Mouse (Mus musculus): ENCODE data around the gene Pnkp.
A peak's percentile ranks its signal among the peaks of the same experiment; 100 is the strongest.

Pnkp gene

GRCm38 (mm10) chr7:44857042-44857552 is at the start of gene Pnkp:
TSS of gene Pnkp (plus strand) at chr7:44857139.
- DNase-seq (ENCODE audit: low read depth, low spot score) = peak; percentile 77

GRCm38 (mm10) chr7:44808927-44809326 is 48.0 kb upstream of the Pnkp start:
- DNase-seq (ENCODE audit: low read depth, low spot score) = no peak

GRCm38 (mm10) chr7:44809466-44809865 is 47.5 kb upstream of the Pnkp start:
- DNase-seq (ENCODE audit: low read depth, low spot score) = no peak

GRCm38 (mm10) chr7:44810365-44810764 is 46.6 kb upstream of the Pnkp start:
- DNase-seq (ENCODE audit: low read depth, low spot score) = no peak

GRCm38 (mm10) chr7:44810819-44811557 is 46.0 kb upstream of the Pnkp start:
- DNase-seq (ENCODE audit: low read depth, low spot score) = no peak

GRCm38 (mm10) chr7:44812651-44813325 is 44.2 kb upstream of the Pnkp start:
- DNase-seq (ENCODE audit: low read depth, low spot score) = no peak

- DNase-seq (ENCODE audit: low read depth, low spot score) = no peak
Observed at GRCm38 (mm10) chr7:44813985-44814384, 43.0 kb upstream of the Pnkp start.

- no peak for DNase-seq (ENCODE audit: low read depth, low spot score)
Observed at GRCm38 (mm10) chr7:44814423-44814822, 42.5 kb upstream of the Pnkp start.

GRCm38 (mm10) chr7:44814952-44815553 is 41.9 kb upstream of the Pnkp start:
- DNase-seq (ENCODE audit: low read depth, low spot score) = no peak

- DNase-seq (ENCODE audit: low read depth, low spot score) = peak; percentile 99
Observed at GRCm38 (mm10) chr7:44815721-44816469, 41.0 kb upstream of the Pnkp start, which contains the start of the genes Nup62 and Il4i1. TSS of gene Nup62 (plus strand) at chr7:44816088. TSS of gene Il4i1 (plus strand) at chr7:44816387.

- no peak for DNase-seq (ENCODE audit: low read depth, low spot score)
Observed at GRCm38 (mm10) chr7:44816470-44817021, 40.4 kb upstream of the Pnkp start, which contains the start of gene Atf5. TSS of gene Atf5 (minus strand) at chr7:44816658.

GRCm38 (mm10) chr7:44817441-44817840 is 39.5 kb upstream of the Pnkp start:
- DNase-seq (ENCODE audit: low read depth, low spot score) = no peak

GRCm38 (mm10) chr7:44818164-44818563 is 38.8 kb upstream of the Pnkp start:
- DNase-seq (ENCODE audit: low read depth, low spot score) = no peak

- no peak for DNase-seq (ENCODE audit: low read depth, low spot score)
Observed at GRCm38 (mm10) chr7:44818751-44819235, 38.1 kb upstream of the Pnkp start.

- DNase-seq (ENCODE audit: low read depth, low spot score) = no peak
Observed at GRCm38 (mm10) chr7:44819391-44819790, 37.5 kb upstream of the Pnkp start.

- DNase-seq (ENCODE audit: low read depth, low spot score) = no peak
Observed at GRCm38 (mm10) chr7:44819863-44820262, 37.1 kb upstream of the Pnkp start.

GRCm38 (mm10) chr7:44820525-44820924 is 36.4 kb upstream of the Pnkp start:
- no peak for DNase-seq (ENCODE audit: low read depth, low spot score)

GRCm38 (mm10) chr7:44821666-44822448 is 35.1 kb upstream of the Pnkp start:
- DNase-seq (ENCODE audit: low read depth, low spot score) = no peak

GRCm38 (mm10) chr7:44823409-44823808 is 33.5 kb upstream of the Pnkp start:
- DNase-seq (ENCODE audit: low read depth, low spot score) = no peak

GRCm38 (mm10) chr7:44824872-44825271 is 32.1 kb upstream of the Pnkp start:
- DNase-seq (ENCODE audit: low read depth, low spot score) = peak; percentile 77
